Mouse (Mus musculus) c-Kit-positive CD71-positive TER-119-positive erythroid progenitor cells, embryonic 14.5 days (primary cell): ENCODE results near the gene Vmn2r70.

Experiments used
- DNase-seq: peaks from one replicate; pipeline ENCODE4 v3.0.0-alpha.2; 2013; ENCODE audit warnings: low spot score

The Vmn2r70 gene

GRCm38 (mm10) chr7:85569092-85569491 lies at the start of gene Vmn2r70:
TSS of gene Vmn2r70 (minus strand) at chr7:85569192.
- no peak for DNase-seq

- no peak for DNase-seq
Observed at GRCm38 (mm10) chr7:85562787-85563186, 6.2 kb downstream of the Vmn2r70 start, which contains the start of gene Vmn2r71. TSS of gene Vmn2r71 (plus strand) at chr7:85563087.

- no peak for DNase-seq
Observed at GRCm38 (mm10) chr7:85543118-85543517, 25.9 kb downstream of the Vmn2r70 start.

- DNase-seq: no peak
Observed at GRCm38 (mm10) chr7:85542108-85542507, 26.9 kb downstream of the Vmn2r70 start.
